Mouse (Mus musculus): Measurements from ENCODE around the gene Pnldc1.

Pnldc1 gene

GRCm38 (mm10) chr17:12858072-12858471, 52.0 kb downstream of the Pnldc1 start:
- DNase-seq (ENCODE audit: low spot score in 2 of 2): no peak

GRCm38 (mm10) chr17:12857395-12857794, 52.6 kb downstream of the Pnldc1 start:
- no peak for DNase-seq (ENCODE audit: low spot score in 2 of 2)

- no peak for DNase-seq (ENCODE audit: low spot score in 2 of 2)
Observed at GRCm38 (mm10) chr17:12854386-12854785, 55.6 kb downstream of the Pnldc1 start.

- no peak for DNase-seq (ENCODE audit: low spot score in 2 of 2)
Observed at GRCm38 (mm10) chr17:12853821-12854220, 56.2 kb downstream of the Pnldc1 start.

GRCm38 (mm10) chr17:12851689-12852088, 58.3 kb downstream of the Pnldc1 start:
- DNase-seq (ENCODE audit: low spot score in 2 of 2): no peak

- no peak for DNase-seq (ENCODE audit: low spot score in 2 of 2)
Observed at GRCm38 (mm10) chr17:12849778-12850382, 60.1 kb downstream of the Pnldc1 start.

DNA sequence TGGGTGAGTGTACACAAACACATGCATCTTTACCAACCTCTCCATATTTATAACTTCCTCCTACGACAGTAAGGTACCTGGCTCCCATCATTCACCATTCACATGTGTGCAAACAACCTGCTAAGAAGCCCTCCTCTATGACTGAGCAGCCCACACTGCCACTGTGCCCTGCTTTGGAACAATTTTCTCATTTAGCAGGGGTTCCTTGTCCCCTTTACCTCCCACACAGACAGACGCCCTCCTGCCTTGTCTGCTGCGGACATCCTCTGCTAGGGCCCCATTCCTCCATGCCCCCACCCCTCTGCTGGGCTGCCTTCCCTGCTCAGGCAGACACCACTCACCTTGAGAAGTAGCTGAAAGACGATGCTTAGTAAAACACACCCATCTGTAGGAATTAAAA, 62.3 kb downstream of the Pnldc1 start:
- DNase-seq (ENCODE audit: low spot score in 2 of 2): no peak

DNA sequence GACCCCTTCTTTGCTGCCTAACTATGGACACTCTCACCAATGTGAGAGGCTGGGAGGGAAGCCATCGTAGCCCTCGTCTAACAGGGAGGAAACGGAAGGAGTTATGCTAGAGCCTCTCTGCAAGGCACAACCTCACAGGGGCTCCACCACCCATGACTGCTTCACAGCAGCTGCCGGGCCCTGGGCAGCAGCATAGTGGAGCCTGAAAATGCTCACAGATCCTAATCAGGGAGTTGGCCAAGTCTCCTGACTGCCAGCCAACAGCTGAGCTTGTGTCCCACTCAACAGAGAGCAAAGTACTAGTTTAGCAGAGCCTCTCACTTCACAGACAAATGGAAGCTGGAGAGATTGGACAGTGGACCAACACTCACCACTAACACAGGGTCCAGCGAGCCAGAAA, 63.6 kb downstream of the Pnldc1 start:
- DNase-seq (ENCODE audit: low spot score in 2 of 2): no peak

DNA sequence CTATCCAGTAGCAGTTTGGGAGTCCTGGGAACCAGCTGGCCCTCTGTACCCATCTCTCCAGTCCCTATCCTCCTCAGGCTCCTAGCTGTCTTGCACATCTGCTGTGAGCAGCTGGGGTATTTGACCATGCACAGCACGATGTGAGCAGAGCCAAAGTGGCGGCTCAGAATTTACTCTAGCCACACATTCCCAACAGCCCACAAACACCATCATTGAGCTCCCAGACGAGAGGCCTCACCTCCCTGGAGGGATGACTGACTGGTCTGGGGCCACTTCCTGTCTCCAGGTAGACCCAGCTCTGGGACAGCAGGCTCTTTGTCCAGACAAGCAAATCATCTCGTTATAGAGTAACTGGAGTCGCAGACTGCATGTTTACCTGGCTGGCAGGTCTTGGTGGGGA, 64.2 kb downstream of the Pnldc1 start:
- DNase-seq (ENCODE audit: low spot score in 2 of 2): no peak

- no peak for DNase-seq (ENCODE audit: low spot score in 2 of 2)
Observed at GRCm38 (mm10) chr17:12844540-12844939, 65.5 kb downstream of the Pnldc1 start.

- DNase-seq (ENCODE audit: low spot score in 2 of 2): no peak
Observed at GRCm38 (mm10) chr17:12843826-12844225, 66.2 kb downstream of the Pnldc1 start.

- DNase-seq (ENCODE audit: low spot score in 2 of 2): no peak
Observed at GRCm38 (mm10) chr17:12839475-12840267, 70.4 kb downstream of the Pnldc1 start.
